Mouse (Mus musculus) midbrain, embryonic 11.5 days (tissue): Measurements from ENCODE around the gene Casp2. TPM values are rescaled to one million over a fixed set of nuclear protein-coding genes. Genes with fewer than 3 reads are reported as not detected.

ENCODE experiments used
- ATAC-seq: fragments of 200-750 bp; cut with Nextera tagmentation; 2 replicates; pipeline ENCODE4 v1.8.0; 2017; ENCODE audit warnings: moderate TSS enrichment, moderate library complexity; ENCODE audit not compliant: low FRiP score
- DNase-seq: peaks from one replicate; pipeline ENCODE4 v3.0.0; 2015; ENCODE audit warnings: low spot score; ENCODE audit errors: missing footprints
- H3K27ac ChIP-seq: fragments of 300-500 bp; sonication (generic); 2 replicates; pipeline ENCODE4 v1.5.1; 2014; ENCODE audit warnings: low read depth, low read length
- H3K27me3 ChIP-seq: fragments of 300-500 bp; sonication (generic); 2 replicates; pipeline ENCODE4 v1.6.1; 2014; ENCODE audit warnings: mild to moderate bottlenecking, low read length, moderate library complexity, mixed read lengths; ENCODE audit not compliant: control insufficient read depth, insufficient read depth
- H3K36me3 ChIP-seq: fragments of 300-500 bp; sonication (generic); 2 replicates; pipeline ENCODE4 v1.6.1; 2014; ENCODE audit warnings: mild to moderate bottlenecking, low read length, moderate library complexity, mixed read lengths; ENCODE audit not compliant: control insufficient read depth, insufficient read depth
- H3K4me1 ChIP-seq: fragments of 300-500 bp; sonication (generic); 2 replicates; pipeline ENCODE4 v1.6.1; 2014; ENCODE audit warnings: low read length; ENCODE audit not compliant: control insufficient read depth, insufficient read depth
- H3K4me2 ChIP-seq: fragments of 300-500 bp; sonication (generic); 2 replicates; pipeline ENCODE4 v1.6.1; 2014; ENCODE audit warnings: mild to moderate bottlenecking, moderate library complexity
- H3K4me3 ChIP-seq: fragments of 300-500 bp; sonication (generic); 2 replicates; pipeline ENCODE4 v1.5.1; 2014; ENCODE audit warnings: low read depth, low read length
- H3K9ac ChIP-seq: fragments of 300-500 bp; sonication (generic); 2 replicates; pipeline ENCODE4 v1.6.1; 2014; ENCODE audit warnings: low read length
- H3K9me3 ChIP-seq: fragments of 300-500 bp; sonication (generic); 2 replicates; pipeline ENCODE4 v1.6.1; 2016; ENCODE audit warnings: low read length; ENCODE audit not compliant: control insufficient read depth
- WGBS: fragments of 180-500 bp; shearing (Covaris S2); extraction: QIAGEN DNeasy Blood & Tissue Kit; methylation state at CpG from one replicate; pipeline ENCODE4 v1.1.7; 2014; 5-methylcytosine and 5-hydroxymethylcytosine counted together
- polyA plus RNA-seq: library from polyadenylated mRNA; unstranded; fragments of >200 nt; fragmentation: Nextera tagmentation; extraction: Ambion mirVana; gene quantifications from 2 replicates; pipeline ENCODE4 v1.2.1, GENCODE M21; 2014

The Casp2 gene
- polyA plus RNA-seq, 1 experiment from 2014 or later = 70.2 TPM

GRCm38 (mm10) chr6:42265391-42266330 is 876 bp downstream of the Casp2 start:
- peak overlapping the region; percentile 68 for H3K4me2 ChIP-seq
- H3K36me3 ChIP-seq = peaks cover 23% of the 10 kb centered on the region
- peaks cover 3% of the 10 kb centered on the region; the same call in 1 of the 2 replicates for H3K4me1 ChIP-seq
- H3K9me3 ChIP-seq = no peaks in the 10 kb centered on the region
- peak overlapping the region; percentile 93 for H3K9ac ChIP-seq
- peak overlapping the region; percentile 72 for H3K27ac ChIP-seq
- peak overlapping the region; percentile 83 for H3K4me3 ChIP-seq
- peak; percentile 86 for DNase-seq
- H3K27me3 ChIP-seq = no peaks in the 10 kb centered on the region
- no peak for ATAC-seq
- WGBS = under 1% methylated on average over 21 of the region's 21 CpGs

- no peaks in the 10 kb centered on the region for H3K27me3 ChIP-seq
- ATAC-seq (no peak), DNase-seq (no peak)
- peaks cover 3% of the 10 kb centered on the region; the same call in 1 of the 2 replicates for H3K4me1 ChIP-seq
- peaks cover 37% of the 10 kb centered on the region for H3K36me3 ChIP-seq
- no peak overlapping the region for H3K4me3 ChIP-seq
- no peak overlapping the region for H3K4me2 ChIP-seq
- H3K27ac ChIP-seq = no peak overlapping the region
- no peaks in the 10 kb centered on the region for H3K9me3 ChIP-seq
- no peak overlapping the region for H3K9ac ChIP-seq
These were observed 6.0 kb downstream of the Casp2 start for GRCm38 (mm10) chr6:42270817-42271216.

- no peaks in the 10 kb centered on the region for H3K27me3 ChIP-seq
- DNase-seq = no peak
- H3K27ac ChIP-seq = no peak overlapping the region
- whole genome bisulfite sequencing = 92% methylated on average over 2 of the region's 2 CpGs
- H3K4me3 ChIP-seq = no peak overlapping the region
- no peak overlapping the region for H3K4me2 ChIP-seq
- H3K4me1 ChIP-seq = no peaks in the 10 kb centered on the region
- H3K9me3 ChIP-seq = no peaks in the 10 kb centered on the region
- ATAC-seq = no peak
- no peak overlapping the region for H3K9ac ChIP-seq
- peaks cover 38% of the 10 kb centered on the region for H3K36me3 ChIP-seq
These were observed 11.4 kb downstream of the Casp2 start for GRCm38 (mm10) chr6:42276151-42276550.

GRCm38 (mm10) chr6:42282865-42283528 is 18.2 kb downstream of the Casp2 start:
- H3K4me3 ChIP-seq = no peak overlapping the region
- ATAC-seq (no peak), DNase-seq (no peak)
- H3K27ac ChIP-seq = no peak overlapping the region
- no peaks in the 10 kb centered on the region for H3K9me3 ChIP-seq
- WGBS = 76% methylated on average over 5 of the region's 5 CpGs
- peaks cover 24% of the 10 kb centered on the region for H3K36me3 ChIP-seq
- H3K4me2 ChIP-seq = no peak overlapping the region
- no peaks in the 10 kb centered on the region for H3K27me3 ChIP-seq
- H3K9ac ChIP-seq = no peak overlapping the region
- no peaks in the 10 kb centered on the region for H3K4me1 ChIP-seq

- no peaks in the 10 kb centered on the region for H3K9me3 ChIP-seq
- 90% methylated on average over 5 of the region's 5 CpGs for WGBS
- no peak within 1 kb of the TSS for H3K9ac ChIP-seq
- ATAC-seq (peak; percentile 23), DNase-seq (no peak)
- H3K36me3 ChIP-seq = peaks cover 12% of the 10 kb centered on the region; the same call in 1 of the 2 replicates
- H3K4me1 ChIP-seq = no peaks in the 10 kb centered on the region
- H3K4me3 ChIP-seq = no peak within 1 kb of the TSS
- no peak within 1 kb of the TSS for H3K4me2 ChIP-seq
- no peak within 1 kb of the TSS for H3K27ac ChIP-seq
- H3K27me3 ChIP-seq = no peaks in the 10 kb centered on the region
These were observed 21.7 kb downstream of the Casp2 start, which contains the start of gene Clcn1 for GRCm38 (mm10) chr6:42286448-42286847. Gene Clcn1 (plus strand): TSS chr6:42286685.

GRCm38 (mm10) chr6:42287562-42287961 is 22.8 kb downstream of the Casp2 start:
- ATAC-seq (no peak), DNase-seq (no peak)
- no peak overlapping the region for H3K9ac ChIP-seq
- no peaks in the 10 kb centered on the region for H3K9me3 ChIP-seq
- H3K36me3 ChIP-seq = peaks cover 6% of the 10 kb centered on the region; the same call in 1 of the 2 replicates
- no peaks in the 10 kb centered on the region for H3K27me3 ChIP-seq
- H3K27ac ChIP-seq = no peak overlapping the region
- H3K4me3 ChIP-seq = no peak overlapping the region
- no peaks in the 10 kb centered on the region for H3K4me1 ChIP-seq
- H3K4me2 ChIP-seq = no peak overlapping the region

GRCm38 (mm10) chr6:42293327-42293726 is 28.5 kb downstream of the Casp2 start:
- no peak overlapping the region for H3K27ac ChIP-seq
- WGBS = 88% methylated on average over 6 of the region's 6 CpGs
- ATAC-seq (no peak), DNase-seq (no peak)
- H3K36me3 ChIP-seq = peaks cover 8% of the 10 kb centered on the region
- no peaks in the 10 kb centered on the region for H3K27me3 ChIP-seq
- no peak overlapping the region for H3K4me3 ChIP-seq
- no peak overlapping the region for H3K9ac ChIP-seq
- no peaks in the 10 kb centered on the region for H3K9me3 ChIP-seq
- H3K4me1 ChIP-seq = no peaks in the 10 kb centered on the region
- H3K4me2 ChIP-seq = no peak overlapping the region

GRCm38 (mm10) chr6:42295549-42296094 is 30.8 kb downstream of the Casp2 start:
- ATAC-seq = no peak
- no peak overlapping the region for H3K27ac ChIP-seq
- H3K4me1 ChIP-seq = no peaks in the 10 kb centered on the region
- peaks cover 5% of the 10 kb centered on the region for H3K36me3 ChIP-seq
- WGBS = 87% methylated on average over 3 of the region's 3 CpGs
- no peak for DNase-seq
- H3K27me3 ChIP-seq = no peaks in the 10 kb centered on the region
- H3K4me3 ChIP-seq = no peak overlapping the region
- H3K9ac ChIP-seq = no peak overlapping the region
- H3K9me3 ChIP-seq = no peaks in the 10 kb centered on the region
- H3K4me2 ChIP-seq = no peak overlapping the region

GRCm38 (mm10) chr6:42299362-42299761 is 34.6 kb downstream of the Casp2 start:
- Histone ChIP-seq H3K4me2 (no peak overlapping the region), H3K36me3 (no peaks in the 10 kb centered on the region), H3K27me3 (no peaks in the 10 kb centered on the region), H3K27ac (no peak overlapping the region), H3K4me1 (no peaks in the 10 kb centered on the region), H3K9ac (no peak overlapping the region), H3K4me3 (no peak overlapping the region), H3K9me3 (no peaks in the 10 kb centered on the region)
- 96% methylated on average over 5 of the region's 5 CpGs for WGBS
- DNase-seq = no peak
- ATAC-seq = no peak
